Mouse (Mus musculus) stomach, postnatal 0 days (tissue): ENCODE data around the gene Ago3.

ENCODE experiments used
- CTCF ChIP-seq: IDR thresholded peaks from 2 replicates; pipeline ENCODE4 v1.5.1; 2016; ENCODE audit warnings: antibody characterized with exemption, low read depth, mild to moderate bottlenecking, moderate library complexity
- EP300 ChIP-seq: optimal IDR thresholded peaks from 2 replicates; pipeline ENCODE3; 2016; ENCODE audit warnings: antibody characterized with exemption

DNA sequence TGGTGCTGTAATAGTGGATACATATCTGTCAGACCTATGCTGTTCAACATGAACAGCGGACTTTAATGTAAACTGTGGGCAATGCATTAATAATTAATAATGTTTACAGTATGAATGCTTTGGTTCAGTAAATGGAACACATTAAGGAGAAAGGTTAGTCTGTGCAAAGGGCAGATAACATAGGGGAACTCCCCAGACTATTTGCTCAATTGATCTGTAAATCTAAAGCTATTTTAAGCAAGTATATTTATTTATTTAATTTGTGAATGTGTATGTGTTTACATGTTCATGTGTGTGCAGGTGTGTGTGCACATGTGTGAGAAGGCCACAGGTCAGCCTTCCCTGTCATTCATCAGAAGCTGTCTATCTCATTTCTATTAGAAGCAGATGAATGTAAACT, 69.3 kb downstream of the Ago3 start:
- TF ChIP-seq CTCF, result no peak
- TF ChIP-seq EP300, result no peak
